Mouse (Mus musculus) macrophage (primary cell): ENCODE measurements around the gene Runx2. TPM values are rescaled to one million over a fixed set of nuclear protein-coding genes. Genes with fewer than 3 reads are reported as not detected.

ENCODE experiments used
- H3K27ac ChIP-seq: fragments of 350-480 bp; formaldehyde crosslinking; 2 replicates; pipeline ENCODE4 v1.9.0; 2021
- H3K36me3 ChIP-seq: fragments of 350-480 bp; formaldehyde crosslinking; 2 replicates; pipeline ENCODE4 v1.9.0; 2021; ENCODE audit errors: inconsistent target
- H3K4me3 ChIP-seq: fragments of 350-480 bp; formaldehyde crosslinking; 2 replicates; pipeline ENCODE4 v1.9.0; 2021; ENCODE audit errors: inconsistent target
- H3K79me2 ChIP-seq: fragments of 350-480 bp; formaldehyde crosslinking; 2 replicates; pipeline ENCODE4 v1.9.0; 2021; ENCODE audit errors: inconsistent target
- WGBS: methylation state at CpG from one replicate; pipeline ENCODE4 v1.1.7; 2026; ENCODE audit warnings: inconsistent platforms; ENCODE audit not compliant: missing documents; 5-methylcytosine and 5-hydroxymethylcytosine counted together
- polyA plus RNA-seq: library from polyadenylated mRNA; stranded (reverse); fragments of 250-400 nt; gene quantifications from 3 replicates; pipeline ENCODE4 v1.2.4, GENCODE M21; 2018; ENCODE audit warnings: inconsistent platforms

Runx2 gene
- polyA plus RNA-seq, 1 experiment from 2014 or later = 2.8 TPM

- no peak overlapping the region for H3K4me3 ChIP-seq
- WGBS = 29% methylated on average over 6 of the region's 6 CpGs
- no peak overlapping the region for H3K27ac ChIP-seq
- no peaks in the 10 kb centered on the region for H3K36me3 ChIP-seq
- no peaks in the 10 kb centered on the region for H3K79me2 ChIP-seq
Measured at GRCm38 (mm10) chr17:44718036-44718435, 96.6 kb downstream of the Runx2 start.

- no peaks in the 10 kb centered on the region for H3K36me3 ChIP-seq
- no peak overlapping the region for H3K27ac ChIP-seq
- WGBS = 95% methylated on average over 4 of the region's 4 CpGs
- no peaks in the 10 kb centered on the region for H3K79me2 ChIP-seq
- no peak overlapping the region for H3K4me3 ChIP-seq
Measured at GRCm38 (mm10) chr17:44714116-44714515, 100.5 kb downstream of the Runx2 start.

GRCm38 (mm10) chr17:44713404-44713803, 101.2 kb downstream of the Runx2 start:
- H3K79me2 ChIP-seq = no peaks in the 10 kb centered on the region
- WGBS = 98% methylated on average over 8 of the region's 8 CpGs
- H3K27ac ChIP-seq = no peak overlapping the region
- no peak overlapping the region for H3K4me3 ChIP-seq
- H3K36me3 ChIP-seq = no peaks in the 10 kb centered on the region

- no peak overlapping the region for H3K4me3 ChIP-seq
- H3K27ac ChIP-seq = peak overlapping the region; percentile 70
- no peaks in the 10 kb centered on the region for H3K36me3 ChIP-seq
- H3K79me2 ChIP-seq = no peaks in the 10 kb centered on the region
- WGBS = 13% methylated on average over 10 of the region's 11 CpGs
Measured at GRCm38 (mm10) chr17:44709516-44710252, 104.9 kb downstream of the Runx2 start.

- Histone ChIP-seq H3K27ac (no peak overlapping the region), H3K36me3 (no peaks in the 10 kb centered on the region), H3K79me2 (no peaks in the 10 kb centered on the region), H3K4me3 (no peak overlapping the region)
- WGBS = 100% methylated on average over 3 of the region's 3 CpGs
Measured at GRCm38 (mm10) chr17:44707956-44708355, 106.6 kb downstream of the Runx2 start.

GRCm38 (mm10) chr17:44706531-44706930, 108.1 kb downstream of the Runx2 start:
- Histone ChIP-seq H3K36me3 (no peaks in the 10 kb centered on the region), H3K79me2 (no peaks in the 10 kb centered on the region), H3K4me3 (no peak overlapping the region), H3K27ac (no peak overlapping the region)
- WGBS = 39% methylated on average over 10 of the region's 10 CpGs

GRCm38 (mm10) chr17:44702506-44703298, 111.9 kb downstream of the Runx2 start:
- Histone ChIP-seq H3K27ac (no peak overlapping the region), H3K79me2 (no peaks in the 10 kb centered on the region), H3K4me3 (no peak overlapping the region), H3K36me3 (no peaks in the 10 kb centered on the region)
- WGBS = 50% methylated on average over 14 of the region's 14 CpGs

- H3K36me3 ChIP-seq = no peaks in the 10 kb centered on the region
- no peaks in the 10 kb centered on the region for H3K79me2 ChIP-seq
- H3K4me3 ChIP-seq = no peak overlapping the region
- no peak overlapping the region for H3K27ac ChIP-seq
- 93% methylated on average over 4 of the region's 4 CpGs for WGBS
Measured at GRCm38 (mm10) chr17:44701531-44701930, 113.1 kb downstream of the Runx2 start.

GRCm38 (mm10) chr17:44700326-44700725, 114.3 kb downstream of the Runx2 start:
- no peaks in the 10 kb centered on the region for H3K36me3 ChIP-seq
- H3K27ac ChIP-seq = no peak overlapping the region
- H3K79me2 ChIP-seq = no peaks in the 10 kb centered on the region
- no peak overlapping the region for H3K4me3 ChIP-seq
- WGBS = no CpG with 5 or more reads among the region's 1 CpGs

- H3K27ac ChIP-seq = no peak overlapping the region
- no peak overlapping the region for H3K4me3 ChIP-seq
- WGBS = 78% methylated on average over 10 of the region's 10 CpGs
Measured at GRCm38 (mm10) chr17:44697053-44697452, 117.5 kb downstream of the Runx2 start.

GRCm38 (mm10) chr17:44693552-44693951, 121.0 kb downstream of the Runx2 start:
- no peaks in the 10 kb centered on the region for H3K79me2 ChIP-seq
- no peak overlapping the region for H3K4me3 ChIP-seq
- H3K36me3 ChIP-seq = no peaks in the 10 kb centered on the region
- 74% methylated on average over 4 of the region's 7 CpGs for WGBS
- no peak overlapping the region for H3K27ac ChIP-seq

More at GRCm38 (mm10) chr17:44697053-44697452, 117.5 kb downstream of the Runx2 start:
- Histone ChIP-seq H3K79me2 (no peaks in the 10 kb centered on the region), H3K36me3 (no peaks in the 10 kb centered on the region)

- no peaks in the 10 kb centered on the region for H3K79me2 ChIP-seq
- 23% methylated on average over 2 of the region's 2 CpGs for WGBS
- H3K4me3 ChIP-seq = no peak overlapping the region
- H3K36me3 ChIP-seq = no peaks in the 10 kb centered on the region
- no peak overlapping the region for H3K27ac ChIP-seq
Measured at GRCm38 (mm10) chr17:44691517-44691916, 123.1 kb downstream of the Runx2 start.

GRCm38 (mm10) chr17:44690410-44691035, 124.1 kb downstream of the Runx2 start:
- Histone ChIP-seq H3K79me2 (no peaks in the 10 kb centered on the region), H3K4me3 (no peak overlapping the region), H3K27ac (no peak overlapping the region), H3K36me3 (no peaks in the 10 kb centered on the region)
- WGBS = 73% methylated on average over 5 of the region's 5 CpGs

GRCm38 (mm10) chr17:44688306-44688705, 126.3 kb downstream of the Runx2 start:
- H3K4me3 ChIP-seq = no peak overlapping the region
- H3K36me3 ChIP-seq = no peaks in the 10 kb centered on the region
- no peak overlapping the region for H3K27ac ChIP-seq
- WGBS = 81% methylated on average over 2 of the region's 2 CpGs
- no peaks in the 10 kb centered on the region for H3K79me2 ChIP-seq

GRCm38 (mm10) chr17:44685514-44685913, 129.1 kb downstream of the Runx2 start:
- no peak overlapping the region for H3K4me3 ChIP-seq
- no peaks in the 10 kb centered on the region for H3K79me2 ChIP-seq
- 26% methylated on average over 7 of the region's 7 CpGs for WGBS
- H3K27ac ChIP-seq = no peak overlapping the region
- no peaks in the 10 kb centered on the region for H3K36me3 ChIP-seq
